Mouse (Mus musculus) thymus, postnatal 14 days (tissue): Measurements from ENCODE around the gene Sec24d.
"Not testable (repeated sequence)": the region's sequence is repeated elsewhere in the genome, so short reads cannot be mapped to it uniquely, and the experiment has no call there.

ENCODE experiments used
- DNase-seq: peaks from one replicate; pipeline ENCODE4 v3.0.0; 2021

Gene Sec24d

GRCm38 (mm10) chr3:123341049-123341448 is 73.8 kb downstream of the Sec24d start:
- no peak for DNase-seq

- no peak for DNase-seq
These were observed 76.4 kb downstream of the Sec24d start for GRCm38 (mm10) chr3:123343690-123344089.

GRCm38 (mm10) chr3:123348080-123348802 is 81.0 kb downstream of the Sec24d start:
- no peak for DNase-seq

GRCm38 (mm10) chr3:123350602-123351001 is 83.3 kb downstream of the Sec24d start:
- DNase-seq, result no peak

- no peak for DNase-seq
These were observed 84.3 kb downstream of the Sec24d start for GRCm38 (mm10) chr3:123351519-123351918.

GRCm38 (mm10) chr3:123353183-123353582 is 85.9 kb downstream of the Sec24d start:
- peak; percentile 36 for DNase-seq

GRCm38 (mm10) chr3:123353661-123354060 is 86.4 kb downstream of the Sec24d start:
- no peak for DNase-seq

- no peak for DNase-seq
These were observed 87.1 kb downstream of the Sec24d start for GRCm38 (mm10) chr3:123354388-123354787.

- DNase-seq, result no peak
These were observed 89.2 kb downstream of the Sec24d start for GRCm38 (mm10) chr3:123356377-123356991.

- DNase-seq, result not testable (repeated sequence)
These were observed 99.6 kb downstream of the Sec24d start for GRCm38 (mm10) chr3:123366820-123367219.

GRCm38 (mm10) chr3:123369161-123369560 is 101.9 kb downstream of the Sec24d start:
- DNase-seq, result no peak

GRCm38 (mm10) chr3:123370927-123371326 is 103.7 kb downstream of the Sec24d start:
- DNase-seq, result no peak

GRCm38 (mm10) chr3:123371766-123372535 is 104.7 kb downstream of the Sec24d start:
- DNase-seq, result peak; percentile 11

GRCm38 (mm10) chr3:123376562-123376961 is 109.3 kb downstream of the Sec24d start:
- no peak for DNase-seq

GRCm38 (mm10) chr3:123384435-123384834 is 117.2 kb downstream of the Sec24d start:
- no peak for DNase-seq

GRCm38 (mm10) chr3:123385118-123385485 is 117.8 kb downstream of the Sec24d start:
- DNase-seq, result peak; percentile 11

GRCm38 (mm10) chr3:123385486-123386156 is 118.4 kb downstream of the Sec24d start, which contains the start of gene Mettl14:
TSS of gene Mettl14 (minus strand) at chr3:123386108.
- peak; percentile 97 for DNase-seq

- DNase-seq, result not testable (repeated sequence)
These were observed 119.0 kb downstream of the Sec24d start for GRCm38 (mm10) chr3:123386157-123386780.

GRCm38 (mm10) chr3:123391180-123391579 is 123.9 kb downstream of the Sec24d start:
- no peak for DNase-seq

GRCm38 (mm10) chr3:123395611-123396010 is 128.4 kb downstream of the Sec24d start:
- DNase-seq, result no peak

- no peak for DNase-seq
These were observed 130.6 kb downstream of the Sec24d start for GRCm38 (mm10) chr3:123397562-123398481.
